Mouse (Mus musculus): ENCODE results near the gene Qars. TPM values are rescaled to one million over a fixed set of nuclear protein-coding genes. Genes with fewer than 3 reads are reported as not detected.

Qars gene
- total RNA-seq (2021): 10 to 100 TPM; 64.1 to 77.4 TPM
- long read RNA-seq, experiment 1, transcript Qars-201 (24 exons, 2,800 nt): major isoform, 17 of 28 reads
- long read RNA-seq, experiment 1, partial matches to known transcripts: 10 of 28 reads
- long read RNA-seq, experiment 1, other reads (novel, unspliced or antisense): 1 of 28 reads
- long read RNA-seq, experiment 2, transcript Qars-201 (24 exons, 2,800 nt): major isoform, 50 of 61 reads
- long read RNA-seq, experiment 2, partial matches to known transcripts: 11 of 61 reads
- long read RNA-seq, experiment 2, other reads (novel, unspliced or antisense): 0 of 61 reads

- peak; percentile 93 for DNase-seq
Measured at GRCm38 (mm10) chr9:108507619-108508434, at the start of gene Qars. Gene Qars (plus strand): TSS chr9:108507706.

GRCm38 (mm10) chr9:108459939-108460318, 47.6 kb upstream of the Qars start:
- no peak for DNase-seq

GRCm38 (mm10) chr9:108460319-108461178, 47.0 kb upstream of the Qars start, which contains the start of gene Ccdc71:
Gene Ccdc71 (plus strand): TSS chr9:108460527.
- peak; percentile 83 for DNase-seq

- DNase-seq: no peak
Measured at GRCm38 (mm10) chr9:108461181-108461631, 46.3 kb upstream of the Qars start, which contains the start of gene Klhdc8b. Gene Klhdc8b (minus strand): TSS chr9:108461581.

- DNase-seq: no peak
Measured at GRCm38 (mm10) chr9:108461675-108462074, 45.8 kb upstream of the Qars start.

GRCm38 (mm10) chr9:108462192-108462591, 45.3 kb upstream of the Qars start:
- DNase-seq: no peak

GRCm38 (mm10) chr9:108463713-108464112, 43.8 kb upstream of the Qars start:
- DNase-seq: no peak

DNA sequence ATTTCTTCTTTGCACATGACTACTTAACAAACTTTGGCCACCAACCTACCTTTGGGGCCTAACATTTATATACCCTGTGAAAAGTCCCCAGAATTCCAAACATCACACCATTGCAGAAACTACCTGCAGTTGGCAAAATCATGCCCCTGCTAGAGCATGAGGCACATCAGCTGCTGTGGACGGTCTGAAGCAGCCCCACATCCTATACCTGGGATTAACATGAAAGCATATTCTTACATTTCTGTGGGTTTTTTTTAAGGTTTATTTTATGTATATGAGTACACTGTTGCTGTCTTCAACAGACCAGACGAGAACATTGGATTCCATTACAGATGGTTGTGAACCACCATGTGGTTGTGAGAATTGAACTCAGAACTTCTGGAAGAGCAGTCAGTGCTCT, 41.3 kb upstream of the Qars start:
- no peak for DNase-seq

- no peak for DNase-seq
Measured at GRCm38 (mm10) chr9:108469430-108469829, 38.1 kb upstream of the Qars start.

GRCm38 (mm10) chr9:108469845-108470244, 37.7 kb upstream of the Qars start:
- DNase-seq: no peak

DNA sequence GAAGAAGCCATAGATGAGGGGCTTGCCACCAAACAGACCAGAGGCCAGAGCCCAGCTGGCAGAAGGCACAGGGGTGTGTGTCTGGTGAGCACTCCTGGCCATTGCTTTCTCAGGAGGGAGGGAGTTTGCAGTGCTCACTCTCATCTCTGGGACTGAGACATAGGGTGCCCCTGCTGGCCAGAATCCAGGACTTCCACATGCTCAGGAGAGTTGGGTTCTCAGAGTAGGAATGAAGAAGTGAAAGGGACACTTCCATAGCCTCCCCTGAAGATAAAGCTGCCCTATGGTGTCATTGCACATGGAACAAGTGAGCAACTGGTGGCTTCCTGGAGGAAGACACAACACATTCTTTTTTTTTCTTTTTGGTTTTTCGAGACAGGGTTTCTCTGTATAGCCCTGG, 33.0 kb upstream of the Qars start:
- no peak for DNase-seq

DNA sequence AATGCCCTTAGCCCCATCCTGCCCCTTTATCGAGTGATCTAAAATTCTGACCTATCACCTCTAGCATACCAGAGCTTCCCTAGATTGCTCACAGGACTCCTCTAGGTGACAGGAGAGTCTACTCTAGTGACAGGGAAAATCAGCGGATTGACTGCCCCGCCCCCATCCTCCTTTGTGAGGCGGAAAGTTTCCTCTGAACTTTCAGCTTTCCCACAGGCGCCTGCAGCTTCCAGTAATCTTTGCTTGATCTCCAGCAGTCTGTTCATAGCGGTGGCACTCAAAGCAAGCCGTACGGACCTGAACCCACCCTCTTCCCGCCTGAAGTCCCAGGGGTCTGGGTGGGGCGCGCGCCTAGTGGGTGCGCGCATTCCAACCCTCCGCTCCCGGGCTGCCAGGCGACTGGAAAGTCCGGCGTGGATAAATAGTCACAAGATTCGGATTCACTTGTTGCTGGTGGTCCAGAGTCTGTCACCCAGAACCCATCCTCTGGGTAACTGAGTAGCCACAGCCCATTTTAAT, 28.8 kb upstream of the Qars start:
- DNase-seq: peak; percentile 85

DNA sequence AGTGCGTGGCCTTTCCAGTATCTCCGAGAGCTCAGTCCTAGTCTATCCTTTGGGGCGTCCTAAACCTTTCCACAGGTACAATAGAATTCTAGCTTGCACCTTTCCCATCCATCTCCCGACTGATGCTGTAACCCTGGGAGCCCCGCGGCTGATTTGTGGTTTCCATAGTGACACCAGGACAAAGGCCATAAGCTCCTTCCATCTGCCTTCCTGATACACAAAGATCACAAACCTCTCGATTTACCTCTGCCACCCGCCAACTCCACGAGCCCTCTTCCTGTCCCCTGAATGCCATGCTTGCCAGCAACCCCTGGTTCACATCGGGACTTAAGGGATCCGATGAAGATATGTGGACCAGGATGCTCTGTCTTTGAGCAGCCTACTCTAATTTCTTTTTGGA, 28.3 kb upstream of the Qars start:
- DNase-seq: no peak

GRCm38 (mm10) chr9:108479721-108480351, 27.7 kb upstream of the Qars start, which contains the start of gene Lamb2:
Gene Lamb2 (plus strand): TSS chr9:108479736.
- no peak for DNase-seq

DNA sequence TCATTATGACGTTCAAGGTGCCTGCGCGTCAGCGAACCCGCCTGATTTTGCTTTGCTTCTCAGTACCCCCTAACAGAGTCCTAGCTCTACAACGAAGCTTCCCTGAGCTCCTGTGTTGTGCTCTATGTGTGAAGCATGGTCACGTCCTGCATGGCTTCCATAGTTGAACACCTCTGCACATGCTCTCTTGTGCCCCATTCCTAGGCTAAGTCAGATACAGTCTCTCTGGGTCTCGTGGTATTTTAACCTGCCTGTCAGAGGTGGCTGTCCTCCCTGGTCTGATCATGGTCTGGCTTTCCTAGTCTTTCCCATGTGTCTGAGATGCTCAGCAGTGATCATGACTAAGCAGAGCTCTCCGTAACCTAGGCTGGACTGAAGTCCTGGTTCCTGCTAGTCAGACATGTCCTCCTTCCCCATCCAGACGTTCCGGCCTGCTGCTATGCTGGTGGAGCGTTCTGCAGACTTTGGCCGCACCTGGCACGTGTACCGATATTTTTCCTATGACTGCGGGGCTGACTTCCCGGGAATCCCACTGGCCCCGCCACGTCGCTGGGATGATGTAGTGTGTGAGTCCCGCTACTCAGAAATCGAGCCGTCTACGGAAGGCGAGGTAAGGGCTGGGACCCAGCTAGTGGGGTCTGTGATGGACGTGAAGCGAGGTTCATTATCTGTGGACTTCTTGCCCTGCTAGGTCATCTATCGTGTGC, 26.5 kb upstream of the Qars start:
- no peak for DNase-seq

DNA sequence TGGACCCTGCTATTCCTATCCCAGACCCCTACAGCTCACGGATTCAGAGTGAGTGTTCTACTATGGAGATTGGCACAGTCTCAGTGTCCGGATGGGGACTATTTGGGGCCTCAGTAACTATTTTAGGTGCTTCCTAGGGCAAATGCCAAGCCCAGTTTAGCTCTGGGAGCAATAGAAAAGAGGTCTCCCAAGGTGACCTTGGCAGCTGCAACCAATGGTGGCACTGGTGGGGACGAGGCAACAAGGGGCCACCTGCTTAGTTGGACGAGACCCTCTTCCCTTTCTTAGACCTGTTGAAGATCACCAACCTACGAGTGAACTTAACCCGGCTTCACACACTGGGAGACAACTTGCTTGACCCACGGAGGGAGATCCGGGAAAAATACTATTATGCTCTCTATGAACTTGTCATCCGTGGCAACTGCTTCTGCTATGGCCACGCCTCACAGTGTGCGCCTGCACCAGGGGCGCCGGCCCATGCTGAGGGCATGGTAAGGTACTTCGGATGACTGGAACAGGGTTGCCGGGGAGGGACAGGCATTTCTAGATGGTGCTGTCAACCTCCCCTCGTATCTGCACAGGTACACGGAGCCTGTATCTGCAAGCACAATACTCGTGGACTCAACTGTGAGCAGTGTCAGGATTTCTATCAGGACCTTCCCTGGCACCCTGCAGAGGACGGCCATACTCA, 25.8 kb upstream of the Qars start:
- DNase-seq: no peak

DNA sequence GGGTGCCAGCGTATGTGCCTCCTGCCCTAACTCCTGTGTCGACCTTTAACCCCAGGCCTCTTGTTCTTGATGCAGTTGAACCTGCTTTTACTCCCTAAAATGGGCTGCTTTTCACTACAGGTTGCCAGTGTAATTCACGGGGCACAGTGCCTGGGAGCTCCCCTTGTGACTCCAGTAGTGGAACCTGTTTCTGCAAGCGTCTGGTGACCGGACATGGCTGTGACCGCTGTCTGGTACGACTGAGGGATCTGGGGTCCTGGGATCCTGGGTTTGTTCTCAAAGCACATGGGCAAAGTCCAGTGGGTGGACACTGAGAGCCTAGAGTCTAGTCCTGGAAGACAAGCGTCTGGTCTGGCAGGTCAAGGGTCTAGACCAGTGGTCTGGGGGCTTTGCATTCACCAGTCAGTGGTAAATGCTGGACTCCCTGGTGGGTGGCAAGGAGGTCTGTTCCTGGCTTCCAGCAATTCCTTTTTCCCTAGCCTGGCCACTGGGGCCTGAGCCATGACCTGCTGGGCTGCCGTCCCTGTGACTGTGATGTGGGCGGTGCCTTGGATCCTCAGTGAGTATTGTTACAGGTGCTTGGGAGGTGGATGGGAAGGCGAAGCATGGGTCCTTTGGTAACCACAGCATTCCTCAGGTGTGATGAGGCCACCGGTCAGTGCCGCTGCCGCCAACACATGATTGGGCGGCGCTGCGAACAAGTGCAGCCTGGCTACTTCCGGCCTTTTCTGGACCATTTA, 24.3 kb upstream of the Qars start:
- DNase-seq: no peak

DNA sequence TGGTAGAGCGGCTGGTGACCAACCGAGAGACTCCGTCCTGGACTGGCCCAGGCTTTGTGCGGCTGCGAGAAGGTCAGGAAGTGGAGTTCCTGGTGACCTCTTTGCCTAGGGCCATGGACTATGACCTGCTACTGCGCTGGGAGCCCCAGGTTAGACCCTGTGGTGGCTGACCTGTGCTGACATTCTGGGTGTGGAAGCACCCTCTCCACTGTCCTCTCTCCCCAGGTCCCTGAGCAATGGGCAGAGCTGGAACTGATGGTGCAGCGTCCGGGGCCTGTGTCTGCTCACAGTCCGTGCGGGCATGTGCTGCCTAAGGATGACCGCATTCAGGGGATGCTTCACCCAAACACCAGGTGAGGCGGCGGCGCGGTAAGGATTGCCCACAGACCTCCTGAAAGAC, 23.5 kb upstream of the Qars start:
- no peak for DNase-seq

DNA sequence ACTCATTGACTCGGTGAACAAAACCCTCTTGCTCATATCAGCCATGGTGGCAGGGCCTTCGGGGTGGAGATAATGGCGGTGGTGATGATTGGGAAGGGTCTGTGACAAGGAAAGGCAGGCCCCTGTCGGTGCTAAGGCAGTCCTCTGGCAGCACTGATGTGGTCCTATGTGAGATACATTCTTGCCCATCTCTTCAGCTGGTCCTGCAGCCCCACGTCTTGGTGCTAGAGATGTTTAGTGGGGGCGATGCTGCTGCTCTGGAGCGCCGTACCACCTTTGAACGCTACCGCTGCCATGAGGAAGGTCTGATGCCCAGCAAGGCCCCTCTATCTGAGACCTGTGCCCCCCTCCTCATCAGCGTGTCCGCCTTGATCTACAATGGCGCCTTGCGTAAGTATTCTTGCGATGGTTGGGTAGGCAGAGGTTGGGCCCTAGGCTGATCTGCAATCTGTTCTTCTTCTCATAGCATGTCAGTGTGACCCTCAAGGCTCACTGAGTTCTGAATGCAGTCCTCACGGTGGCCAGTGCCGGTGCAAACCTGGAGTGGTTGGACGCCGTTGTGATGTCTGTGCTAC, 22.1 kb upstream of the Qars start:
- no peak for DNase-seq

Measured in gastrocnemius, postnatal 25 days (tissue).